Mouse (Mus musculus): Measurements from ENCODE around the gene Golt1a. TPM values are rescaled to one million over a fixed set of nuclear protein-coding genes. Genes with fewer than 3 reads are reported as not detected.

The Golt1a gene
- polyA plus RNA-seq, 1 experiment from 2014 or later, result 10.2 TPM

DNA sequence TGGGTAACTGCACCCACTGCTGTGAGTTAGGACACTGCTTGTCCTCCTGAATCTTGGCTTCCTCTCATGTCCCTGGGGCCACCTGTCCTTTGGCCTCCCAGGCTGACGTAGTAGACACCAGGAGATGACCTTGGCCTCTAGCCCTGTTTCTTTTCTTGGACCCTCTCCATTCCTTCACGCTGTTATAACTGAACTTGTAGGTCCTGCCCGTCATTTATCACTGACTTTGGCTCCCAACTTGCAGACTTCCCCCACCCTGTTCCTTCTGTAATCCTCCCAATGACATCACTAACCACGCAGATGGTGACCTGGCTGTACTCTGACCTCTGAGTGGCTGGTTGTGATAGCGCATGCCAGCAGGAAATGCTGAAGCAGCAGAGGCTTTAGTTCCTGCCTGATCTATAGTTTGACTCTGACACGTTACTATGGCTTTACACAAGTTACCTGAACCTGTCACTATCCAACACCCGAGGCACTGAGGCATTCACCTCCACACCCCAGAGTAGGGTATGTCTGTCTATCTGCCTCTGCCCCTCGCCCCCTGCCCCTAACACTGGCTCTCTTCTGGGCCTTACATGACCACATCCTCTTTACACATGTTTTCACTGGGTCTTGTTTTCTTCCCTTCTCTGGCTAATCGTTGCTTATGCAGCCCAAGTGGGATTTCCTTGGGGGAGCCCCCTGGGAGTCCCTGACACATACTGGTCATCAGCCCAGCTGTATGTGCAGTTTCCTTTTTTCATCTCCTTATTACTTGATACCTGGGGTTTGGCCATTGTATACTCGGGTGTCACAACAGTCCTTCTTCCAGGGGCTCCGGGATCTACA is 38.3 kb downstream of the Golt1a start:
- ATAC-seq (ENCODE audit: low read depth), result no peak
- WGBS (ENCODE audit: insufficient replicate concordance), result 24% methylated on average over 11 of the region's 11 CpGs
- H3K4me3 ChIP-seq (ENCODE audit: low read depth, low read length), result no peak overlapping the region
- H3K4me2 ChIP-seq (ENCODE audit: low read depth, low read length), result no peak overlapping the region
- H3K27ac ChIP-seq (ENCODE audit: low read length), result no peak overlapping the region
- no peaks in the 10 kb centered on the region for H3K36me3 ChIP-seq (ENCODE audit: control insufficient read depth, insufficient read depth)
- no peak overlapping the region for H3K9ac ChIP-seq (ENCODE audit: low read depth, low read length)
- peaks cover 3% of the 10 kb centered on the region; the same call in 1 of the 2 replicates for H3K27me3 ChIP-seq (ENCODE audit: control insufficient read depth, insufficient read depth, low read depth, low read length)
- H3K9me3 ChIP-seq (replicated peaks; ENCODE audit: control insufficient read depth, low read length), result no peaks in the 10 kb centered on the region
- no peaks in the 10 kb centered on the region; the same call in 1 of the 2 replicates for H3K4me1 ChIP-seq (ENCODE audit: control insufficient read depth, low read depth, low read length)

DNA sequence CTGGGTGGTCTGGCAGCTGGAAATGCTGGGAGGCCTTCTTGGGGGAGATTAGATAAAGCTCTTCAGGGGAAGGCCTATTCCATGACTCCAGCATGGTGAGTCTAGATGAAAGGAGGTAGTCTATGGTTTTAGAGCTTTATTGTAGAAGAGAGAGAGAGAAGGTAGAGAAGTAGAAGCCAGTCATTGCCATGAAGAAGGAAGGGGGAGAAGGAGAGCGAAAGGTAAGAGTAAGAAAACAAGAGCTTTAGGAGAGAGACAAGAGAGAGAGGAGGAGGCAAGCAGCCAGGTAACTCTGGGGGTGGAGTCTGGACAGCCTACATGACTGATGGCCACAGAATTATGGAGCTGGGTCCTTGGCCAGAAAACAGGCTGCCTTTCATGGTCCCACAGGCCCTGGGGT is 40.6 kb downstream of the Golt1a start, which contains the start of gene Ren1:
TSS of gene Ren1 (plus strand) at position 301 of the 400 bp plus-strand sequence.
- Histone ChIP-seq H3K4me1 (ENCODE audit: control insufficient read depth, low read depth, low read length) (no peaks in the 10 kb centered on the region; the same call in 1 of the 2 replicates), H3K9me3 (replicated peaks; ENCODE audit: control insufficient read depth, low read length) (no peaks in the 10 kb centered on the region), H3K9ac (ENCODE audit: low read depth, low read length) (no peak within 1 kb of the TSS), H3K27ac (ENCODE audit: low read length) (no peak within 1 kb of the TSS), H3K36me3 (ENCODE audit: control insufficient read depth, insufficient read depth) (no peaks in the 10 kb centered on the region), H3K4me3 (ENCODE audit: low read depth, low read length) (no peak within 1 kb of the TSS), H3K4me2 (ENCODE audit: low read depth, low read length) (no peak within 1 kb of the TSS), H3K27me3 (ENCODE audit: control insufficient read depth, insufficient read depth, low read depth, low read length) (peaks cover 3% of the 10 kb centered on the region; the same call in 1 of the 2 replicates)
- no peak for ATAC-seq (ENCODE audit: low read depth)
- WGBS (ENCODE audit: insufficient replicate concordance), result 54% methylated on average over 1 of the region's 1 CpGs

DNA sequence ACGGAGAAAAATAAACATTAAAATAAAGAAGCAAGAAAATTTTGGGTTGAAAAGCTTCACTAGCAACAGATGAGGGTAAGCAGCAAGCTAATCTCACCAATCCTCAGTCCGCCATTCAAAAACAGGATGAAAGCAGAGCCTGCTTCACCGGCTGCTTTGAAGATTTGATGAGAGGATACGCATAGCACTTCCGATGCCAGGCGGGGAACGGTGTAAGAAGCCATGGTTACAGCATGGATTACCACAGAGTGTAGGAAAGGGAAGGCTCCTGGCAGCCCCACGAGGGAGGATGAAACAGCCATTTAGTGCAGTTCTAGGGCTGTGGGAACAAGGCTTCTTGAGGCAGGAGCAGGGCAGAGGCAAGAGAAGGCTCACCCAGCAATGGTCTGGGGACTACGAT is 42.2 kb downstream of the Golt1a start:
- Histone ChIP-seq H3K9ac (ENCODE audit: low read depth, low read length) (no peak overlapping the region), H3K4me2 (ENCODE audit: low read depth, low read length) (no peak overlapping the region), H3K4me1 (ENCODE audit: control insufficient read depth, low read depth, low read length) (no peaks in the 10 kb centered on the region; the same call in 1 of the 2 replicates), H3K9me3 (replicated peaks; ENCODE audit: control insufficient read depth, low read length) (no peaks in the 10 kb centered on the region), H3K4me3 (ENCODE audit: low read depth, low read length) (no peak overlapping the region), H3K27me3 (ENCODE audit: control insufficient read depth, insufficient read depth, low read depth, low read length) (peaks cover 3% of the 10 kb centered on the region; the same call in 1 of the 2 replicates), H3K36me3 (ENCODE audit: control insufficient read depth, insufficient read depth) (no peaks in the 10 kb centered on the region), H3K27ac (ENCODE audit: low read length) (no peak overlapping the region)
- ATAC-seq (ENCODE audit: low read depth), result no peak
- 31% methylated on average over 9 of the region's 9 CpGs for WGBS (ENCODE audit: insufficient replicate concordance)

DNA sequence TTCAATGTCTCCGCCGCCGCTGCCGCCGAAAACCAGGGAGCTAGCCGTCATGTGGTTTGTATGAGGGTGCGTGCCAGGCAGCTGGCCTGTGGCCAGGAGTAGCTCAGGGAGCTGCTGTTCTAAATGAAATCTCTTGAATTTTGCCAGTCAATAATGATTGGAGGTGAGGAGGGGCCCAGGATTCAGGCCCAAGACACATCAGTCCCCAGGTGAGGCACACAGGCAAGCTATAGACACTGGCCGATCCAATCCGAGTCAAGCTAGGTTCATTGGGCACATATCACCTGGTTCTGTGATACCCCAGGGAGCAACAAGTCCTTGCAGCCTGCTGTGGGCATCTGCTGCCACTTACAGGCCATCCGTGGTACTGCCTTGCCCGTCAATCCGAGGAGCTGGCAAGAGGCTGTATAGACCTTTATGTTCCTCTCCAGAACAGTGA is 43.8 kb downstream of the Golt1a start:
- Histone ChIP-seq H3K36me3 (ENCODE audit: control insufficient read depth, insufficient read depth) (no peaks in the 10 kb centered on the region), H3K4me2 (ENCODE audit: low read depth, low read length) (no peak overlapping the region), H3K4me1 (ENCODE audit: control insufficient read depth, low read depth, low read length) (no peaks in the 10 kb centered on the region), H3K27me3 (ENCODE audit: control insufficient read depth, insufficient read depth, low read depth, low read length) (peaks cover 3% of the 10 kb centered on the region; the same call in 1 of the 2 replicates), H3K27ac (ENCODE audit: low read length) (no peak overlapping the region), H3K4me3 (ENCODE audit: low read depth, low read length) (no peak overlapping the region), H3K9me3 (replicated peaks; ENCODE audit: control insufficient read depth, low read length) (no peaks in the 10 kb centered on the region), H3K9ac (ENCODE audit: low read depth, low read length) (no peak overlapping the region)
- WGBS (ENCODE audit: insufficient replicate concordance), result 41% methylated on average over 12 of the region's 12 CpGs
- ATAC-seq (ENCODE audit: low read depth), result no peak

DNA sequence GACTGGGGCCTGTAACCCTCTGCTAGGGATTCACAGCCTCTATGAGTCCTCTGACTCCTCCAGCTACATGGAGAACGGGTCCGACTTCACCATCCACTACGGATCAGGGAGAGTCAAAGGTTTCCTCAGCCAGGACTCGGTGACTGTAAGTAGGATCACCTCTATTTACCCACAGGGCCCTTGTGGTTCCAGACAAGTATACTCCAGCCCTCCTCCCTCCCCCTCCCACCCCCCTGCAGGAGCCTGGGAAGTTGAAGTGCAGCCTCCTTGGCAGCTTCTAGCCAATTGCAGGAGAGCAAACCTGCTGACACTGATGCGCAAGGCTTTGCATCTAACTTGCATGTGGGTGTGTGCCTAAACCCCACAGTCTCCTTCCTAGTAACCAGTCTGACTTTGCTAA is 45.9 kb downstream of the Golt1a start:
- Histone ChIP-seq H3K27me3 (ENCODE audit: control insufficient read depth, insufficient read depth, low read depth, low read length) (peaks cover 3% of the 10 kb centered on the region; the same call in 1 of the 2 replicates), H3K4me1 (ENCODE audit: control insufficient read depth, low read depth, low read length) (no peaks in the 10 kb centered on the region), H3K9me3 (replicated peaks; ENCODE audit: control insufficient read depth, low read length) (no peaks in the 10 kb centered on the region), H3K9ac (ENCODE audit: low read depth, low read length) (no peak overlapping the region), H3K36me3 (ENCODE audit: control insufficient read depth, insufficient read depth) (no peaks in the 10 kb centered on the region), H3K27ac (ENCODE audit: low read length) (no peak overlapping the region), H3K4me3 (ENCODE audit: low read depth, low read length) (no peak overlapping the region), H3K4me2 (ENCODE audit: low read depth, low read length) (no peak overlapping the region)
- 48% methylated on average over 5 of the region's 5 CpGs for WGBS (ENCODE audit: insufficient replicate concordance)
- no peak for ATAC-seq (ENCODE audit: low read depth)

DNA sequence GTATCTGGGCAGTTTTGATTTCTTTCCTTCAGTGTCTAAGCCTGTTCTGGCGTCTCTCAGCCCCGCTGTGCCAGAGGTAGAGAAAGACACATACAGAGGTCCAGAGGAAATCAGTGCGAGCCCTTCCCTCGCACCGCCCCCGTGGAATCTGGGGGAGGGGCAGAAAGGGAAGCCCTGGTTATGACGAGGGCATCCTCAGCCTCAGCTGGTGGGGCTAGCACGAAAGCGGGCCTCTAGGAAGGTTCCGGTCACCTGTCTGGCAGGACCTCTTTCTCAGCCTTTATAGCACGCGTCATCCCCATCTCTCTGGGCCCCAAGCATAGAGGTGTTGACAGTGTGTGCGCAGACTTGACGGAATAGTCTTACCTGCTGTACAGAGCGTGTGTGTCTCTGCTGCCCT is 46.3 kb downstream of the Golt1a start:
- WGBS (ENCODE audit: insufficient replicate concordance), result 54% methylated on average over 15 of the region's 15 CpGs
- H3K4me1 ChIP-seq (ENCODE audit: control insufficient read depth, low read depth, low read length), result no peaks in the 10 kb centered on the region
- H3K27me3 ChIP-seq (ENCODE audit: control insufficient read depth, insufficient read depth, low read depth, low read length), result peaks cover 3% of the 10 kb centered on the region; the same call in 1 of the 2 replicates
- H3K4me3 ChIP-seq (ENCODE audit: low read depth, low read length), result no peak overlapping the region
- no peaks in the 10 kb centered on the region for H3K36me3 ChIP-seq (ENCODE audit: control insufficient read depth, insufficient read depth)
- no peak overlapping the region for H3K27ac ChIP-seq (ENCODE audit: low read length)
- H3K9ac ChIP-seq (ENCODE audit: low read depth, low read length), result no peak overlapping the region
- no peaks in the 10 kb centered on the region for H3K9me3 ChIP-seq (replicated peaks; ENCODE audit: control insufficient read depth, low read length)
- H3K4me2 ChIP-seq (ENCODE audit: low read depth, low read length), result no peak overlapping the region
- no peak for ATAC-seq (ENCODE audit: low read depth)

DNA sequence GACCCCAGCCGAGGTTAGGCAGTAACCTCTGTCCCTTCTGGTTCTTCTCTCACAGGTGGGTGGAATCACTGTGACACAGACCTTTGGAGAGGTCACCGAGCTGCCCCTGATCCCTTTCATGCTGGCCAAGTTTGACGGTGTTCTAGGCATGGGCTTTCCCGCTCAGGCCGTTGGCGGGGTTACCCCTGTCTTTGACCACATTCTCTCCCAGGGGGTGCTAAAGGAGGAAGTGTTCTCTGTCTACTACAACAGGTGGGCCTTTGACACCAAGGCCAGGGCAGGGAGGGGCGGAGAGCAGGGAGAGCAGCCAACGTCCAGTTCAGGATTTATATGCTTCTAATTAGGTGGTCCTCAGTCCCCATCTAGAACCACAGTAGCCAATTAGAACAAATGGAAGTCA is 46.7 kb downstream of the Golt1a start:
- no peak overlapping the region for H3K27ac ChIP-seq (ENCODE audit: low read length)
- H3K4me3 ChIP-seq (ENCODE audit: low read depth, low read length), result no peak overlapping the region
- no peaks in the 10 kb centered on the region; the same call in 1 of the 2 replicates for H3K27me3 ChIP-seq (ENCODE audit: control insufficient read depth, insufficient read depth, low read depth, low read length)
- ATAC-seq (ENCODE audit: low read depth), result no peak
- no peaks in the 10 kb centered on the region for H3K36me3 ChIP-seq (ENCODE audit: control insufficient read depth, insufficient read depth)
- no peak overlapping the region for H3K9ac ChIP-seq (ENCODE audit: low read depth, low read length)
- no peaks in the 10 kb centered on the region for H3K9me3 ChIP-seq (replicated peaks; ENCODE audit: control insufficient read depth, low read length)
- WGBS (ENCODE audit: insufficient replicate concordance), result 43% methylated on average over 8 of the region's 8 CpGs
- no peaks in the 10 kb centered on the region for H3K4me1 ChIP-seq (ENCODE audit: control insufficient read depth, low read depth, low read length)
- H3K4me2 ChIP-seq (ENCODE audit: low read depth, low read length), result no peak overlapping the region

DNA sequence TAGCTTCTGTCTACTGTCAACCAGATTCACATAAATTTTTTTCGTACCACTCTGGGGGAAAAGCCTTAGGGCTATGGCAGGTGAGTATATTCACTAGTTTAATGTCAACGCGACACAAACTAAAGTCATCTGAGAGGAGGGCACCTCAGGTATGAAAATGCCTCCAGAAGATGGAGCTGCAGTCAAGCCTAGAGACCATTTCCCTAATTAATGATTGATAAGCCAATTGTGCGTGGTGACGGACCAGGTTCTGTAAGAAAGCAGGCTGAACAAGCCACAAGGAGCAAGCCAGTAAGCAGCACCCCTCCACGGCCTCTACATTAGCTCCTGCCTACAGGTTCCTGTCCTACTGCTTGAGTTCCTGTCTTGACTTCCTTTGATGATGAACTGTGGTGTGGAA is 51.4 kb downstream of the Golt1a start:
- Histone ChIP-seq H3K4me2 (ENCODE audit: low read depth, low read length) (no peak overlapping the region), H3K36me3 (ENCODE audit: control insufficient read depth, insufficient read depth) (no peaks in the 10 kb centered on the region), H3K9ac (ENCODE audit: low read depth, low read length) (no peak overlapping the region), H3K4me1 (ENCODE audit: control insufficient read depth, low read depth, low read length) (peaks cover 4% of the 10 kb centered on the region), H3K27me3 (ENCODE audit: control insufficient read depth, insufficient read depth, low read depth, low read length) (peaks cover 21% of the 10 kb centered on the region), H3K27ac (ENCODE audit: low read length) (no peak overlapping the region), H3K4me3 (ENCODE audit: low read depth, low read length) (no peak overlapping the region), H3K9me3 (replicated peaks; ENCODE audit: control insufficient read depth, low read length) (no peaks in the 10 kb centered on the region)
- no peak for ATAC-seq (ENCODE audit: low read depth)
- 68% methylated on average over 6 of the region's 6 CpGs for whole genome bisulfite sequencing (ENCODE audit: insufficient replicate concordance)

DNA sequence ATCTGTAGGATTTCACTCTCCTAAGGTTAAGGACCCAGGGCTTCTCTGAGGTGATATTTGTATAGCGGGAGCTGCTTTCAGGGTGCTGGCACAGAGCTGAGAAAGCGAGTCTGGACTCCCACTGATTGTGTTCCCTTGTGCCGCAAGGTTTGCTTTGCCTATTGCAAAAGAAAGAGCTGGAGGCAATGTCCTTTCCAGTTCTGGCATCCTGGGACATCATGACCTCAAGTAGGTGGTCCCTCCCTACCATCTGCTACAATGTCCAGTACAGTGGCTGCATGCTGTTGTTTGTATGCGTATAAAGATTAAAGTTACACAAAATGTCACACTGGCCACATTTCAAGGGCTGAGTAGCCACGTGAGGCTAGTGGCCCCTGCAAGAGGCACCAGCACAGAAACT is 52.5 kb downstream of the Golt1a start:
- H3K4me1 ChIP-seq (ENCODE audit: control insufficient read depth, low read depth, low read length), result peaks cover 4% of the 10 kb centered on the region
- peaks cover 21% of the 10 kb centered on the region for H3K27me3 ChIP-seq (ENCODE audit: control insufficient read depth, insufficient read depth, low read depth, low read length)
- H3K9ac ChIP-seq (ENCODE audit: low read depth, low read length), result no peak overlapping the region
- no peaks in the 10 kb centered on the region for H3K9me3 ChIP-seq (replicated peaks; ENCODE audit: control insufficient read depth, low read length)
- WGBS (ENCODE audit: insufficient replicate concordance), result 56% methylated on average over 5 of the region's 5 CpGs
- no peak overlapping the region for H3K4me3 ChIP-seq (ENCODE audit: low read depth, low read length)
- H3K27ac ChIP-seq (ENCODE audit: low read length), result peak overlapping the region; percentile 35; the same call in 1 of the 2 replicates
- peak; percentile 9 for ATAC-seq (ENCODE audit: low read depth)
- H3K4me2 ChIP-seq (ENCODE audit: low read depth, low read length), result no peak overlapping the region
- H3K36me3 ChIP-seq (ENCODE audit: control insufficient read depth, insufficient read depth), result no peaks in the 10 kb centered on the region
